Mouse (Mus musculus): ENCODE measurements around the gene Klhdc8a.

Klhdc8a gene

GRCm38 (mm10) chr1:132290921-132291675 is 7.3 kb upstream of the Klhdc8a start:
- DNase-seq (ENCODE audit: low read depth, low spot score), result no peak

GRCm38 (mm10) chr1:132291706-132292105 is 6.7 kb upstream of the Klhdc8a start:
- DNase-seq (ENCODE audit: low read depth, low spot score), result no peak

GRCm38 (mm10) chr1:132292318-132293129 is 5.9 kb upstream of the Klhdc8a start:
- DNase-seq (ENCODE audit: low read depth, low spot score), result no peak

- no peak for DNase-seq (ENCODE audit: low read depth, low spot score)
These were observed 2.9 kb upstream of the Klhdc8a start for GRCm38 (mm10) chr1:132295506-132295905.

GRCm38 (mm10) chr1:132296051-132296450 is 2.4 kb upstream of the Klhdc8a start:
- DNase-seq (ENCODE audit: low read depth, low spot score), result no peak

- DNase-seq (ENCODE audit: low read depth, low spot score), result no peak
These were observed 507 bp downstream of the Klhdc8a start for GRCm38 (mm10) chr1:132298801-132299464.

GRCm38 (mm10) chr1:132299744-132300143 is 1.3 kb downstream of the Klhdc8a start:
- no peak for DNase-seq (ENCODE audit: low read depth, low spot score)

- DNase-seq (ENCODE audit: low read depth, low spot score), result no peak
These were observed 2.8 kb downstream of the Klhdc8a start for GRCm38 (mm10) chr1:132301242-132301641.

GRCm38 (mm10) chr1:132302341-132302866 is 4.0 kb downstream of the Klhdc8a start:
- DNase-seq (ENCODE audit: low read depth, low spot score), result no peak

GRCm38 (mm10) chr1:132304618-132305214 is 6.3 kb downstream of the Klhdc8a start:
- no peak for DNase-seq (ENCODE audit: low read depth, low spot score)

GRCm38 (mm10) chr1:132306160-132306559 is 7.7 kb downstream of the Klhdc8a start:
- peak; percentile 26 for DNase-seq (ENCODE audit: low read depth, low spot score)

- no peak for DNase-seq (ENCODE audit: low read depth, low spot score)
These were observed 8.4 kb downstream of the Klhdc8a start for GRCm38 (mm10) chr1:132306808-132307207.

- no peak for DNase-seq (ENCODE audit: low read depth, low spot score)
These were observed 9.5 kb downstream of the Klhdc8a start for GRCm38 (mm10) chr1:132307962-132308361.

GRCm38 (mm10) chr1:132308674-132309073 is 10.2 kb downstream of the Klhdc8a start:
- DNase-seq (ENCODE audit: low read depth, low spot score), result no peak

- no peak for DNase-seq (ENCODE audit: low read depth, low spot score)
These were observed 12.3 kb downstream of the Klhdc8a start for GRCm38 (mm10) chr1:132310754-132311153.

- no peak for DNase-seq (ENCODE audit: low read depth, low spot score)
These were observed 12.9 kb downstream of the Klhdc8a start for GRCm38 (mm10) chr1:132311174-132311859.

GRCm38 (mm10) chr1:132312043-132312442 is 13.6 kb downstream of the Klhdc8a start:
- no peak for DNase-seq (ENCODE audit: low read depth, low spot score)

- DNase-seq (ENCODE audit: low read depth, low spot score), result peak; percentile 48
These were observed 14.3 kb downstream of the Klhdc8a start for GRCm38 (mm10) chr1:132312703-132313102.

GRCm38 (mm10) chr1:132315889-132316624 is 17.6 kb downstream of the Klhdc8a start, which contains the start of gene Nuak2:
Gene Nuak2, plus strand, starts transcription at chr1:132316126.
- peak; percentile 78 for DNase-seq (ENCODE audit: low read depth, low spot score)

GRCm38 (mm10) chr1:132316625-132316994 is 18.2 kb downstream of the Klhdc8a start:
- no peak for DNase-seq (ENCODE audit: low read depth, low spot score)
